Mouse (Mus musculus) stomach, postnatal 0 days (tissue): Measurements from ENCODE around the gene Cox6a1. TPM values are rescaled to one million over a fixed set of nuclear protein-coding genes. Genes with fewer than 3 reads are reported as not detected.

Source experiments
- ATAC-seq: fragments of 200-750 bp; cut with Nextera tagmentation; 2 replicates; pipeline ENCODE4 v1.8.0; 2017; ENCODE audit not compliant: low FRiP score, low TSS enrichment
- DNase-seq: peaks from one replicate; pipeline ENCODE4 v3.0.0-alpha.2; 2016; ENCODE audit warnings: low spot score
- H3K27ac ChIP-seq: fragments of 300-500 bp; sonication (generic); replicated peaks from 2 replicates; pipeline ENCODE4 v1.5.1; 2014; ENCODE audit warnings: mild to moderate bottlenecking, control low read depth
- H3K27me3 ChIP-seq: fragments of 300-500 bp; sonication (generic); 2 replicates; pipeline ENCODE4 v1.6.1; 2014; ENCODE audit warnings: low read length; ENCODE audit not compliant: control insufficient read depth, insufficient read depth
- H3K36me3 ChIP-seq: fragments of 300-500 bp; sonication (generic); 2 replicates; pipeline ENCODE4 v1.6.1; 2014; ENCODE audit warnings: low read length, mixed read lengths; ENCODE audit not compliant: control insufficient read depth, insufficient read depth
- H3K4me1 ChIP-seq: fragments of 300-500 bp; sonication (generic); replicated peaks from 2 replicates; pipeline ENCODE4 v1.6.1; 2014; ENCODE audit warnings: antibody characterized with exemption; ENCODE audit not compliant: control insufficient read depth, insufficient read depth
- H3K4me2 ChIP-seq: fragments of 300-500 bp; sonication (generic); replicated peaks from 2 replicates; pipeline ENCODE4 v1.6.1; 2014; ENCODE audit warnings: low read depth, mild to moderate bottlenecking, control low read depth, moderate library complexity
- H3K4me3 ChIP-seq: fragments of 300-500 bp; sonication (generic); 2 replicates; pipeline ENCODE4 v1.5.1; 2014; ENCODE audit warnings: low read depth, low read length, control low read depth
- H3K9ac ChIP-seq: fragments of 300-500 bp; sonication (generic); 2 replicates; pipeline ENCODE4 v1.6.1; 2014; ENCODE audit warnings: mild to moderate bottlenecking, low read length, control low read depth, mixed read lengths
- H3K9me3 ChIP-seq: fragments of 300-500 bp; sonication (generic); 2 replicates; pipeline ENCODE4 v1.6.1; 2016; ENCODE audit warnings: low read length; ENCODE audit not compliant: control insufficient read depth
- CTCF ChIP-seq: IDR thresholded peaks from 2 replicates; pipeline ENCODE4 v1.5.1; 2016; ENCODE audit warnings: antibody characterized with exemption, low read depth, mild to moderate bottlenecking, moderate library complexity
- EP300 ChIP-seq: optimal IDR thresholded peaks from 2 replicates; pipeline ENCODE3; 2016; ENCODE audit warnings: antibody characterized with exemption
- WGBS: fragments of 180-500 bp; shearing (Covaris S2); extraction: QIAGEN DNeasy Blood & Tissue Kit; methylation state at CpG from one replicate; pipeline ENCODE4 v1.1.7; 2014; 5-methylcytosine and 5-hydroxymethylcytosine counted together
- polyA plus RNA-seq: library from polyadenylated mRNA; unstranded; fragments of >200 nt; fragmentation: Nextera tagmentation; extraction: Ambion mirVana; gene quantifications from 2 replicates; pipeline ENCODE4 v1.2.1, GENCODE M21; 2015

The Cox6a1 gene
- polyA plus RNA-seq, 1 experiment from 2014 or later, result 1,574 TPM

- Histone ChIP-seq H3K27ac (no peak overlapping the region), H3K4me2 (no peak overlapping the region), H3K4me3 (no peak overlapping the region), H3K4me1 (no peaks in the 10 kb centered on the region), H3K9ac (no peak overlapping the region), H3K27me3 (no peaks in the 10 kb centered on the region), H3K36me3 (no peaks in the 10 kb centered on the region), H3K9me3 (no peaks in the 10 kb centered on the region)
- TF ChIP-seq EP300 (no peak), CTCF (no peak)
- peak; percentile 54; the same call in 1 of the 2 replicates for ATAC-seq
- WGBS, result 50% methylated on average over 9 of the region's 9 CpGs
- DNase-seq, result no peak
These were observed 23.0 kb upstream of the Cox6a1 start for GRCm38 (mm10) chr5:115371736-115372135.

- no peak overlapping the region for H3K9ac ChIP-seq
- no peaks in the 10 kb centered on the region for H3K36me3 ChIP-seq
- ATAC-seq, result no peak
- H3K27me3 ChIP-seq, result no peaks in the 10 kb centered on the region
- no peaks in the 10 kb centered on the region for H3K4me1 ChIP-seq
- DNase-seq, result no peak
- WGBS, result 68% methylated on average over 4 of the region's 4 CpGs
- TF ChIP-seq EP300 (no peak), CTCF (no peak)
- H3K4me2 ChIP-seq, result no peak overlapping the region
- no peak overlapping the region for H3K27ac ChIP-seq
- no peaks in the 10 kb centered on the region for H3K9me3 ChIP-seq
- H3K4me3 ChIP-seq, result no peak overlapping the region
These were observed 16.0 kb upstream of the Cox6a1 start for GRCm38 (mm10) chr5:115364782-115365181.

GRCm38 (mm10) chr5:115362819-115363714 is 14.3 kb upstream of the Cox6a1 start:
- H3K36me3 ChIP-seq, result no peaks in the 10 kb centered on the region
- no peaks in the 10 kb centered on the region for H3K4me1 ChIP-seq
- no peak overlapping the region for H3K9ac ChIP-seq
- TF ChIP-seq CTCF (no peak), EP300 (no peak)
- no peaks in the 10 kb centered on the region for H3K27me3 ChIP-seq
- ATAC-seq (no peak), DNase-seq (no peak)
- no peak overlapping the region for H3K4me3 ChIP-seq
- no peaks in the 10 kb centered on the region for H3K9me3 ChIP-seq
- H3K27ac ChIP-seq, result no peak overlapping the region
- 18% methylated on average over 19 of the region's 19 CpGs for WGBS
- H3K4me2 ChIP-seq, result no peak overlapping the region

- Histone ChIP-seq H3K36me3 (no peaks in the 10 kb centered on the region), H3K27me3 (no peaks in the 10 kb centered on the region), H3K4me3 (no peak overlapping the region), H3K27ac (no peak overlapping the region), H3K9ac (no peak overlapping the region), H3K4me1 (no peaks in the 10 kb centered on the region), H3K4me2 (no peak overlapping the region), H3K9me3 (no peaks in the 10 kb centered on the region)
- 41% methylated on average over 6 of the region's 7 CpGs for WGBS
- TF ChIP-seq EP300 (no peak), CTCF (no peak)
- no peak for DNase-seq
- ATAC-seq, result no peak
These were observed 13.4 kb upstream of the Cox6a1 start for GRCm38 (mm10) chr5:115362216-115362615.

- no peak overlapping the region for H3K4me2 ChIP-seq
- no peaks in the 10 kb centered on the region for H3K4me1 ChIP-seq
- H3K9me3 ChIP-seq, result no peaks in the 10 kb centered on the region
- WGBS, result 69% methylated on average over 5 of the region's 5 CpGs
- no peak for ATAC-seq
- no peak overlapping the region for H3K4me3 ChIP-seq
- H3K36me3 ChIP-seq, result no peaks in the 10 kb centered on the region
- H3K27me3 ChIP-seq, result no peaks in the 10 kb centered on the region
- no peak for DNase-seq
- H3K27ac ChIP-seq, result no peak overlapping the region
- TF ChIP-seq CTCF, result no peak
- no peak for TF ChIP-seq EP300
- H3K9ac ChIP-seq, result no peak overlapping the region
These were observed 11.1 kb upstream of the Cox6a1 start for GRCm38 (mm10) chr5:115359851-115360372.

- no peaks in the 10 kb centered on the region for H3K4me1 ChIP-seq
- H3K27me3 ChIP-seq, result no peaks in the 10 kb centered on the region
- H3K4me3 ChIP-seq, result no peak overlapping the region
- 83% methylated on average over 8 of the region's 8 CpGs for WGBS
- DNase-seq (no peak), ATAC-seq (no peak)
- TF ChIP-seq CTCF, result no peak
- no peak for TF ChIP-seq EP300
- H3K27ac ChIP-seq, result no peak overlapping the region
- H3K36me3 ChIP-seq, result no peaks in the 10 kb centered on the region
- no peak overlapping the region for H3K4me2 ChIP-seq
- no peaks in the 10 kb centered on the region for H3K9me3 ChIP-seq
- H3K9ac ChIP-seq, result no peak overlapping the region
These were observed 10.7 kb upstream of the Cox6a1 start for GRCm38 (mm10) chr5:115359438-115359837.
